Comparison of ENCODE assay signal across 15 mouse cellular contexts in genomic region chr9:122847811-122848311, GRCm38 (mm10). TPM values are rescaled to one million over a fixed set of nuclear protein-coding genes. Genes with fewer than 3 reads are reported as not detected.
DNase-seq lines count a peak whose midpoint lies in the region; TF ChIP-seq lines count a peak whose summit lies in the region.
"Not testable (repeated sequence)": the region's sequence is repeated elsewhere in the genome, so short reads cannot be mapped to it uniquely, and the experiment has no call there.
"Had no signal": no experiment of that assay in that cellular context is flagged by ENCODE, and none has a peak within 500 bp of the region (broad histone marks: within the 10 kb centered on the region; RNA-seq: fewer than 3 reads in every experiment).

No protein-coding gene starts in this region.

- 45% methylated on average over 8 of the region's 8 CpGs for WGBS in heart, adult 2 months
- WGBS in liver, adult 2 months: 29% methylated on average over 6 of the region's 8 CpGs

- TF ChIP-seq CTCF in heart, adult 2 months (IDR thresholded peaks at IDR 0.05); liver, adult 2 months (IDR thresholded peaks at IDR 0.05; ENCODE audit: low read depth, low read length): not testable (repeated sequence)

- H3K79me2 ChIP-seq in heart, adult 2 months (replicated peaks; ENCODE audit: control insufficient read depth, insufficient read depth, low read length); liver, adult 2 months (ENCODE audit: control insufficient read depth, insufficient read depth, low read length): not testable (repeated sequence)

- not testable (repeated sequence) for H3K27me3 ChIP-seq in heart, adult 2 months (ENCODE audit: control insufficient read depth, insufficient read depth, low read length); liver, adult 2 months (ENCODE audit: control insufficient read depth, insufficient read depth, low read length)

- H3K4me3 ChIP-seq in heart, adult 2 months; liver, adult 2 months (ENCODE audit: insufficient read depth, low read depth, low read length): not testable (repeated sequence)

- H3K36me3 ChIP-seq in heart, adult 2 months (ENCODE audit: control insufficient read depth, insufficient read depth, low read length): peaks cover 27% of the 10 kb centered on the region
- H3K36me3 ChIP-seq in liver, adult 2 months (ENCODE audit: control insufficient read depth, insufficient read depth, low read length): peaks cover 32% of the 10 kb centered on the region

- intact Hi-C loops in heart, adult 2 months (cut with DNase I): not testable (repeated sequence)

- DNase-seq in heart, adult 11 months: peak; percentile 94
- DNase-seq in heart, adult 2 months; liver, adult 2 months (ENCODE audit: extremely low read depth, low read depth, low spot score): not testable (repeated sequence)
- peak; percentile 43 to 53 for DNase-seq in heart, adult 9 months (ENCODE audit: low spot score in 2 of 2)

- not testable (repeated sequence) for H3K4me1 ChIP-seq in heart, adult 2 months (ENCODE audit: control insufficient read depth, insufficient read depth, low read length)
- H3K4me1 ChIP-seq in liver, adult 2 months (ENCODE audit: control insufficient read depth, insufficient read depth, low read length): peaks cover 10% of the 10 kb centered on the region; the same call in 1 of the 2 replicates

- H3K9ac ChIP-seq in heart, adult 2 months (ENCODE audit: low read depth, low read length); liver, adult 2 months (ENCODE audit: low read depth, low read length): not testable (repeated sequence)

- TF ChIP-seq POLR2A in heart, adult 2 months (IDR thresholded peaks at IDR 0.05; ENCODE audit: insufficient read depth, low read depth, low read length); liver, adult 2 months (IDR thresholded peaks at IDR 0.05; ENCODE audit: extremely low read depth, insufficient read depth, low read length): not testable (repeated sequence)

- not testable (repeated sequence) for TF ChIP-seq EP300 in heart, adult 2 months (IDR thresholded peaks at IDR 0.05; ENCODE audit: insufficient read depth, low read depth, low read length)

- H3K27ac ChIP-seq in heart, adult 2 months: peak overlapping the region; percentile 59
- peak overlapping the region; percentile 39; the same call in 1 of the 2 replicates for H3K27ac ChIP-seq in liver, adult 2 months (replicated peaks; ENCODE audit: insufficient read depth, low read depth, low read length)

RNA-seq across cellular contexts. Expression of gene Gm35549, which starts 4.0 kb away (rescaled TPM):
- not detected for total RNA-seq in heart, adult 2 months (2021)
- not detected in 2 replicates for polyA plus RNA-seq in heart, adult 2 months (2012; rRNA removed)
- total RNA-seq in liver, adult 2 months (2014; rRNA removed): not detected in 2 replicates
- not detected in 2 replicates for polyA plus RNA-seq in liver, adult 2 months (2012; rRNA removed)
- total RNA-seq: adrenal gland, adult 18-20 months; adrenal gland, adult 2 months; adrenal gland, adult 8-10 months; adrenal gland, postnatal 10 days; adrenal gland, postnatal 14 days; adrenal gland, postnatal 25 days; adrenal gland, postnatal 36 days; CH12.LX; G1E; MEL had no signal
- polyA plus RNA-seq: adrenal gland, adult 2 months; brain, embryonic 14.5 days; G1E had no signal

RNA-seq across cellular contexts. Expression of gene Zfp445, which starts 17.9 kb away (rescaled TPM):
- 100 to 1,000 TPM in 1 of 2 experiments, 10 to 100 TPM in 1; 64.6 to 100 TPM for total RNA-seq in heart, adult 2 months (2021)
- 31.1 and 79.7 TPM in 2 replicates for polyA plus RNA-seq in heart, adult 2 months (2012; rRNA removed)
- 52.2 TPM in 2 replicates for total RNA-seq in liver, adult 2 months (2014; rRNA removed)
- 22.3 and 27.8 TPM in 2 replicates for polyA plus RNA-seq in liver, adult 2 months (2012; rRNA removed)

RNA-seq across cellular contexts. Expression of gene Zkscan7, which starts 37.6 kb away (rescaled TPM):
- 1 to 10 TPM; 4.7 to 5.9 TPM for total RNA-seq in heart, adult 2 months (2021)
- polyA plus RNA-seq in heart, adult 2 months (2012; rRNA removed): 2.6 and 4.1 TPM in 2 replicates
- total RNA-seq in liver, adult 2 months (2014; rRNA removed): 11.8 and 13.0 TPM in 2 replicates
- polyA plus RNA-seq in liver, adult 2 months (2012; rRNA removed): 2.7 and 3.8 TPM in 2 replicates
- polyA plus RNA-seq: G1E had no signal

RNA-seq across cellular contexts. Expression of gene Tcaim, which starts 42.5 kb away (rescaled TPM):
- total RNA-seq in heart, adult 2 months (2021): 10 to 100 TPM; 46.9 to 56.5 TPM
- 20.4 and 33.4 TPM in 2 replicates for polyA plus RNA-seq in heart, adult 2 months (2012; rRNA removed)
- total RNA-seq in liver, adult 2 months (2014; rRNA removed): 13.7 and 14.2 TPM in 2 replicates
- polyA plus RNA-seq in liver, adult 2 months (2012; rRNA removed): 5.5 and 7.2 TPM in 2 replicates
